Mouse (Mus musculus): ENCODE results near the gene Lsmem1.

Gene Lsmem1

GRCm38 (mm10) chr12:40220896-40221295, 21.6 kb upstream of the Lsmem1 start:
- Histone ChIP-seq H3K4me1 (replicated peaks; ENCODE audit: low read depth, low read length) (peaks cover 46% of the 10 kb centered on the region), H3K36me3 (ENCODE audit: insufficient read depth, low read length) (peaks cover 52% of the 10 kb centered on the region), H3K4me3 (replicated peaks; ENCODE audit: low read length) (peak overlapping the region; percentile 97), H3K27me3 (ENCODE audit: insufficient read depth, low read length) (no peaks in the 10 kb centered on the region; the same call in 1 of the 2 replicates), H3K9me3 (ENCODE audit: low read length) (no peaks in the 10 kb centered on the region)
- TF ChIP-seq CTCF (conservative IDR thresholded peaks at IDR 0.05; ENCODE audit: low read length) (no peak), NANOG (IDR thresholded peaks at IDR 0.05; ENCODE audit: borderline replicate concordance, low read length) (no peak), POU5F1 (IDR thresholded peaks at IDR 0.05; ENCODE audit: borderline replicate concordance, low read length) (no peak)

- Histone ChIP-seq H3K4me3 (replicated peaks; ENCODE audit: low read length) (peak overlapping the region; percentile 97), H3K36me3 (ENCODE audit: insufficient read depth, low read length) (peaks cover 60% of the 10 kb centered on the region), H3K27me3 (ENCODE audit: insufficient read depth, low read length) (no peaks in the 10 kb centered on the region; the same call in 1 of the 2 replicates), H3K9me3 (ENCODE audit: low read length) (no peaks in the 10 kb centered on the region), H3K4me1 (replicated peaks; ENCODE audit: low read depth, low read length) (peaks cover 46% of the 10 kb centered on the region)
- no peak for TF ChIP-seq NANOG (IDR thresholded peaks at IDR 0.05; ENCODE audit: borderline replicate concordance, low read length)
- TF ChIP-seq POU5F1 (IDR thresholded peaks at IDR 0.05; ENCODE audit: borderline replicate concordance, low read length), result no peak
- no peak for TF ChIP-seq CTCF (conservative IDR thresholded peaks at IDR 0.05; ENCODE audit: low read length)
Measured at GRCm38 (mm10) chr12:40220001-40220570, 20.8 kb upstream of the Lsmem1 start.

GRCm38 (mm10) chr12:40218430-40218945, 19.2 kb upstream of the Lsmem1 start:
- Histone ChIP-seq H3K27me3 (ENCODE audit: insufficient read depth, low read length) (no peaks in the 10 kb centered on the region), H3K9me3 (ENCODE audit: low read length) (no peaks in the 10 kb centered on the region), H3K36me3 (ENCODE audit: insufficient read depth, low read length) (peaks cover 71% of the 10 kb centered on the region), H3K4me3 (replicated peaks; ENCODE audit: low read length) (no peak overlapping the region), H3K4me1 (replicated peaks; ENCODE audit: low read depth, low read length) (peaks cover 36% of the 10 kb centered on the region)
- TF ChIP-seq POU5F1 (IDR thresholded peaks at IDR 0.05; ENCODE audit: borderline replicate concordance, low read length) (no peak), NANOG (IDR thresholded peaks at IDR 0.05; ENCODE audit: borderline replicate concordance, low read length) (no peak), CTCF (conservative IDR thresholded peaks at IDR 0.05; ENCODE audit: low read length) (no peak)

GRCm38 (mm10) chr12:40217776-40218175, 18.5 kb upstream of the Lsmem1 start:
- no peak overlapping the region for H3K4me3 ChIP-seq (replicated peaks; ENCODE audit: low read length)
- no peaks in the 10 kb centered on the region for H3K27me3 ChIP-seq (ENCODE audit: insufficient read depth, low read length)
- TF ChIP-seq POU5F1 (IDR thresholded peaks at IDR 0.05; ENCODE audit: borderline replicate concordance, low read length) (no peak), CTCF (conservative IDR thresholded peaks at IDR 0.05; ENCODE audit: low read length) (no peak), NANOG (IDR thresholded peaks at IDR 0.05; ENCODE audit: borderline replicate concordance, low read length) (no peak)
- peaks cover 35% of the 10 kb centered on the region for H3K4me1 ChIP-seq (replicated peaks; ENCODE audit: low read depth, low read length)
- no peaks in the 10 kb centered on the region for H3K9me3 ChIP-seq (ENCODE audit: low read length)
- peaks cover 78% of the 10 kb centered on the region for H3K36me3 ChIP-seq (ENCODE audit: insufficient read depth, low read length)

- Histone ChIP-seq H3K36me3 (ENCODE audit: insufficient read depth, low read length) (peaks cover 90% of the 10 kb centered on the region), H3K4me1 (replicated peaks; ENCODE audit: low read depth, low read length) (peaks cover 21% of the 10 kb centered on the region), H3K9me3 (ENCODE audit: low read length) (no peaks in the 10 kb centered on the region), H3K27me3 (ENCODE audit: insufficient read depth, low read length) (no peaks in the 10 kb centered on the region), H3K4me3 (replicated peaks; ENCODE audit: low read length) (no peak overlapping the region)
- no peak for TF ChIP-seq CTCF (conservative IDR thresholded peaks at IDR 0.05; ENCODE audit: low read length)
- no peak for TF ChIP-seq NANOG (IDR thresholded peaks at IDR 0.05; ENCODE audit: borderline replicate concordance, low read length)
- no peak for TF ChIP-seq POU5F1 (IDR thresholded peaks at IDR 0.05; ENCODE audit: borderline replicate concordance, low read length)
Measured at GRCm38 (mm10) chr12:40214888-40215876, 15.9 kb upstream of the Lsmem1 start.

- H3K9me3 ChIP-seq (ENCODE audit: low read length), result no peaks in the 10 kb centered on the region
- peaks cover 100% of the 10 kb centered on the region for H3K36me3 ChIP-seq (ENCODE audit: insufficient read depth, low read length)
- TF ChIP-seq POU5F1 (IDR thresholded peaks at IDR 0.05; ENCODE audit: borderline replicate concordance, low read length) (no peak), NANOG (IDR thresholded peaks at IDR 0.05; ENCODE audit: borderline replicate concordance, low read length) (no peak), CTCF (conservative IDR thresholded peaks at IDR 0.05; ENCODE audit: low read length) (no peak)
- no peaks in the 10 kb centered on the region for H3K27me3 ChIP-seq (ENCODE audit: insufficient read depth, low read length)
- no peaks in the 10 kb centered on the region for H3K4me1 ChIP-seq (replicated peaks; ENCODE audit: low read depth, low read length)
- H3K4me3 ChIP-seq (replicated peaks; ENCODE audit: low read length), result no peak overlapping the region
Measured at GRCm38 (mm10) chr12:40209049-40209448, 9.8 kb upstream of the Lsmem1 start.

GRCm38 (mm10) chr12:40207909-40208308, 8.6 kb upstream of the Lsmem1 start:
- Histone ChIP-seq H3K4me1 (replicated peaks; ENCODE audit: low read depth, low read length) (no peaks in the 10 kb centered on the region), H3K4me3 (replicated peaks; ENCODE audit: low read length) (no peak overlapping the region), H3K9me3 (ENCODE audit: low read length) (no peaks in the 10 kb centered on the region), H3K36me3 (ENCODE audit: insufficient read depth, low read length) (peaks cover 100% of the 10 kb centered on the region), H3K27me3 (ENCODE audit: insufficient read depth, low read length) (no peaks in the 10 kb centered on the region)
- no peak for TF ChIP-seq CTCF (conservative IDR thresholded peaks at IDR 0.05; ENCODE audit: low read length)
- TF ChIP-seq NANOG (IDR thresholded peaks at IDR 0.05; ENCODE audit: borderline replicate concordance, low read length), result no peak
- TF ChIP-seq POU5F1 (IDR thresholded peaks at IDR 0.05; ENCODE audit: borderline replicate concordance, low read length), result no peak
